Mouse (Mus musculus): ENCODE measurements around the gene Apol7e. TPM values are rescaled to one million over a fixed set of nuclear protein-coding genes. Genes with fewer than 3 reads are reported as not detected.

Gene Apol7e
- total RNA-seq, 2 experiments from 2014 or later = 0.96 TPM; not detected in 1

GRCm38 (mm10) chr15:77765484-77766093 lies 66.9 kb downstream of the Apol7e start:
- intact Hi-C loops (cut with DNase I) = no loop called here
- no peak for DNase-seq

GRCm38 (mm10) chr15:77766981-77767380 lies 68.3 kb downstream of the Apol7e start:
- intact Hi-C loops (cut with DNase I) = no loop called here
- no peak for DNase-seq

Other genes starting within 250 kb of the Apol7e start
- gene Apol10a, start 221.8 kb upstream of the Apol7e start, total RNA-seq (2021) = not detected
- gene Apol11a, start 190.6 kb upstream of the Apol7e start, total RNA-seq (2021) = not detected
- not detected for gene Apol7c, start 165.5 kb upstream of the Apol7e start, total RNA-seq (2021)
- not detected for gene 1700025B11Rik, start 137.0 kb upstream of the Apol7e start, total RNA-seq (2021)
- under 1 TPM; 0.17 to 0.61 TPM for gene Apol10b, start 102.7 kb upstream of the Apol7e start, total RNA-seq (2021)
- not detected for gene Gm36245, start 99.6 kb upstream of the Apol7e start, total RNA-seq (2021)
- not detected for gene Apol11b, start 55.6 kb upstream of the Apol7e start, total RNA-seq (2021)
- not detected for gene Apol9b, start 30.2 kb downstream of the Apol7e start, total RNA-seq (2021)
- gene Apol8, start 58.1 kb downstream of the Apol7e start, total RNA-seq (2021) = under 1 TPM in 1 of 2 experiments, not detected in 1; 0.47 TPM
- gene Myh9, start 143.3 kb downstream of the Apol7e start, total RNA-seq (2021) = 10 to 100 TPM; 48.4 to 49.1 TPM
- 100 to 1,000 TPM; 207 to 218 TPM for gene Txn2, start 230.1 kb downstream of the Apol7e start, total RNA-seq (2021)